ENCODE assay signal across 15 mouse cellular contexts in genomic region chr1:192380596-192381041, GRCm38 (mm10).
DNase-seq lines count a peak whose midpoint lies in the region; ATAC-seq lines count a peak whose summit lies in the region.
"Had no signal": no experiment of that assay in that cellular context is flagged by ENCODE, and none has a peak within 500 bp of the region (broad histone marks: within the 10 kb centered on the region; RNA-seq: fewer than 3 reads in every experiment).

No protein-coding gene starts in this region.

- peak overlapping the region; percentile 0; the same call in 1 of the 2 replicates for H3K27ac ChIP-seq in midbrain, embryonic 15.5 days
- H3K27ac ChIP-seq in midbrain, embryonic 14.5 days (replicated peaks; ENCODE audit: low read depth, low read length) = no peak overlapping the region
- H3K27ac ChIP-seq in hindbrain, embryonic 16.5 days (ENCODE audit: low read depth, low read length) = no peak overlapping the region
- H3K27ac ChIP-seq: embryonic facial prominence, embryonic 15.5 days; heart, embryonic 10.5 days; kidney, postnatal 0 days; liver, embryonic 15.5 days had no signal

- ATAC-seq in midbrain, embryonic 15.5 days (replicated peaks) = no peak
- ATAC-seq in midbrain, embryonic 14.5 days (ENCODE audit: low FRiP score, low TSS enrichment) = no peak
- peak; percentile 80 for ATAC-seq in hindbrain, embryonic 16.5 days
- no peak for ATAC-seq in megakaryocyte-erythroid progenitor cell, adult 5-6 weeks (replicated peaks; ENCODE audit: low FRiP score, low TSS enrichment, poor library complexity, severe bottlenecking)
- ATAC-seq: Patski had no signal

- H3K27me3 ChIP-seq in midbrain, embryonic 15.5 days (replicated peaks) = no peaks in the 10 kb centered on the region
- H3K27me3 ChIP-seq in midbrain, embryonic 14.5 days (ENCODE audit: control insufficient read depth, insufficient read depth, low read length) = no peaks in the 10 kb centered on the region
- H3K27me3 ChIP-seq in hindbrain, embryonic 16.5 days (replicated peaks; ENCODE audit: control insufficient read depth, insufficient read depth, low read length) = no peaks in the 10 kb centered on the region
- H3K27me3 ChIP-seq: embryonic facial prominence, embryonic 15.5 days had no signal

- H3K4me3 ChIP-seq in midbrain, embryonic 15.5 days = no peak overlapping the region
- H3K4me3 ChIP-seq in midbrain, embryonic 14.5 days (replicated peaks; ENCODE audit: low read depth, low read length) = no peak overlapping the region
- H3K4me3 ChIP-seq in hindbrain, embryonic 16.5 days (ENCODE audit: low read length) = no peak overlapping the region
- H3K4me3 ChIP-seq: embryonic facial prominence, embryonic 15.5 days; heart, embryonic 10.5 days; liver, embryonic 15.5 days had no signal

- H3K9me3 ChIP-seq in midbrain, embryonic 15.5 days = no peaks in the 10 kb centered on the region
- no peaks in the 10 kb centered on the region for H3K9me3 ChIP-seq in midbrain, embryonic 14.5 days (ENCODE audit: control insufficient read depth, low read length)
- H3K9me3 ChIP-seq in hindbrain, embryonic 16.5 days (ENCODE audit: control insufficient read depth, low read length) = no peaks in the 10 kb centered on the region
- H3K9me3 ChIP-seq: embryonic facial prominence, embryonic 15.5 days; liver, embryonic 15.5 days had no signal

- H3K4me2 ChIP-seq in midbrain, embryonic 15.5 days = no peak overlapping the region
- no peak overlapping the region for H3K4me2 ChIP-seq in midbrain, embryonic 14.5 days (ENCODE audit: low read length)
- no peak overlapping the region for H3K4me2 ChIP-seq in hindbrain, embryonic 16.5 days (ENCODE audit: low read length)
- H3K4me2 ChIP-seq: embryonic facial prominence, embryonic 15.5 days; liver, embryonic 15.5 days had no signal

- H3K36me3 ChIP-seq in midbrain, embryonic 15.5 days (replicated peaks) = no peaks in the 10 kb centered on the region
- no peaks in the 10 kb centered on the region for H3K36me3 ChIP-seq in midbrain, embryonic 14.5 days (ENCODE audit: control insufficient read depth, insufficient read depth, low read length)
- no peaks in the 10 kb centered on the region for H3K36me3 ChIP-seq in hindbrain, embryonic 16.5 days (ENCODE audit: control insufficient read depth, insufficient read depth, low read length)
- H3K36me3 ChIP-seq: embryonic facial prominence, embryonic 15.5 days; heart, embryonic 10.5 days; liver, embryonic 15.5 days had no signal

- no peak overlapping the region for H3K9ac ChIP-seq in midbrain, embryonic 15.5 days
- no peak overlapping the region for H3K9ac ChIP-seq in midbrain, embryonic 14.5 days (replicated peaks; ENCODE audit: low read length)
- H3K9ac ChIP-seq in hindbrain, embryonic 16.5 days (ENCODE audit: low read depth, low read length) = no peak overlapping the region
- H3K9ac ChIP-seq: embryonic facial prominence, embryonic 15.5 days; liver, embryonic 15.5 days had no signal

- H3K4me1 ChIP-seq in midbrain, embryonic 15.5 days = no peaks in the 10 kb centered on the region
- H3K4me1 ChIP-seq in midbrain, embryonic 14.5 days (ENCODE audit: control insufficient read depth, insufficient read depth, low read length) = no peaks in the 10 kb centered on the region
- no peaks in the 10 kb centered on the region for H3K4me1 ChIP-seq in hindbrain, embryonic 16.5 days (ENCODE audit: control insufficient read depth, insufficient read depth, low read depth, low read length)
- H3K4me1 ChIP-seq: embryonic facial prominence, embryonic 15.5 days; heart, embryonic 10.5 days; liver, embryonic 15.5 days had no signal

- DNase-seq in heart, adult 11 months = peak; percentile 83
- DNase-seq in heart, adult 18-20 months = no peak
- no peak for DNase-seq in midbrain, embryonic 14.5 days
- DNase-seq in cerebellum, adult 11 months = peak; percentile 82
- DNase-seq: adrenal gland, postnatal 10 days; heart, postnatal 4 days; thymus, postnatal 25 days had no signal

- 41% methylated on average over 5 of the region's 5 CpGs for WGBS in midbrain, embryonic 15.5 days
- 42% methylated on average over 5 of the region's 5 CpGs for WGBS in midbrain, embryonic 14.5 days
- 39% methylated on average over 5 of the region's 5 CpGs for WGBS in hindbrain, embryonic 16.5 days

Comparison
In these comparisons a context has a peak if more than half of its experiments do, and no peak if none do; other contexts are left out.
1. DNase-seq: peak in heart, adult 11 months (single experiment) and cerebellum, adult 11 months (single experiment); none in heart, adult 18-20 months (0 of 2) and midbrain, embryonic 14.5 days (single experiment).